Mouse (Mus musculus) bone marrow, adult 2 months (tissue): ENCODE data around the gene Tnfrsf11a.

Source experiments
- CTCF ChIP-seq: fragments of 200-500 bp; IDR thresholded peaks from 2 replicates; pipeline ENCODE4 v1.5.1; 2011; ENCODE audit warnings: low read length, control low read depth; ENCODE audit not compliant: control insufficient read depth, insufficient read depth
- POLR2A ChIP-seq: fragments of 200-500 bp; IDR thresholded peaks from 2 replicates; pipeline ENCODE4 v1.6.1; 2011; ENCODE audit warnings: low read depth, mild to moderate bottlenecking, control low read depth, low read length, borderline replicate concordance; ENCODE audit not compliant: control insufficient read depth

- TF ChIP-seq CTCF (no peak), POLR2A (no peak)
Measured at GRCm38 (mm10) chr1:105895019-105895418, 114.5 kb downstream of the Tnfrsf11a start.
